Mouse (Mus musculus) gastrocnemius, postnatal 10 days (tissue): Measurements from ENCODE around the gene Pip4p1. TPM values are rescaled to one million over a fixed set of nuclear protein-coding genes. Genes with fewer than 3 reads are reported as not detected.
"Not testable (repeated sequence)": the region's sequence is repeated elsewhere in the genome, so short reads cannot be mapped to it uniquely, and the experiment has no call there.

Source experiments
- DNase-seq: peaks from one replicate; pipeline ENCODE4 v3.0.0; 2021; ENCODE audit warnings: mixed read lengths
- total RNA-seq, 2 experiments: library from RNA; stranded (reverse); gene quantifications; 2 replicates each; pipeline ENCODE4 v1.2.3; 2021

Pip4p1 gene
- total RNA-seq, 2 experiments from 2014 or later = 16.4 to 20.3 TPM

DNA sequence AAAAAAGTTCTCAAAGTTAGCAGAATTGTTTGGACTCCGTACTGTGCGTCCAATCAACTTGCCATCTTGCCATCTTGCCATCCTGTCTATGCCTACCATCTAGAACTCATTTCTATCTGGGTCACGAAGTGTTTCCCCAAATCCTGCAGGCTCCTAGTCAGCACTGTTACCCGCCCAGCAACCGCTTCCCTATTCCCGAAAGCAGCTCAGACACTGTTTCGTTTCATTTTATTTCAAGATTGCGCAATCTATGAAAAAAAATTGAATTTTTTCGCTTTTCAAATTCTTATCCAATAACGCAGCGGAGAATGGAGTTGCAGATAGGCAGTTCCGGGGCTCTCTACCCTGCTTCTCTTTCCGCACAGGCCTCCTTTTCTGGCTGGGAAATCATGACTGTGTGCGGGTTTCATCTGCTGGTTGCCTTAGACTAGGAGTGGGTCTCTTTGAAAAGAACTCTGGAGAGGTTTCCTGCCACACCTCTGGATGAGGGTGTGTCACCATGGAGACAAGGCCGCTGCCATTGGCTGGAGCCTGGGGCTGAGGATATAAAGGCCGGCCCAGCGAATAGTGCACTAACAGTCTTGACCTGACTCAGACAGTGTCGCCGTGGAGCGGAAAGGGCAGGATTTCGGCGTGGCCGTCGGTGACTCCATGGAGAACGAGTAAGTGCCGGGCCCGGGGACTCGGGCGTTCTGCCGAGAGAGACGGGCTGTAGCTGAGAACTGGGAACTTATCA is 13.4 kb upstream of the Pip4p1 start, which contains the start of gene Gm49342:
Gene Gm49342, plus strand, starts transcription at position 586 of the 736 bp plus-strand sequence.
- peak; percentile 91 for DNase-seq

GRCm38 (mm10) chr14:50938940-50939339 is 8.3 kb upstream of the Pip4p1 start:
- DNase-seq = no peak

- DNase-seq = no peak
Measured at GRCm38 (mm10) chr14:50938119-50938908, 7.7 kb upstream of the Pip4p1 start.

DNA sequence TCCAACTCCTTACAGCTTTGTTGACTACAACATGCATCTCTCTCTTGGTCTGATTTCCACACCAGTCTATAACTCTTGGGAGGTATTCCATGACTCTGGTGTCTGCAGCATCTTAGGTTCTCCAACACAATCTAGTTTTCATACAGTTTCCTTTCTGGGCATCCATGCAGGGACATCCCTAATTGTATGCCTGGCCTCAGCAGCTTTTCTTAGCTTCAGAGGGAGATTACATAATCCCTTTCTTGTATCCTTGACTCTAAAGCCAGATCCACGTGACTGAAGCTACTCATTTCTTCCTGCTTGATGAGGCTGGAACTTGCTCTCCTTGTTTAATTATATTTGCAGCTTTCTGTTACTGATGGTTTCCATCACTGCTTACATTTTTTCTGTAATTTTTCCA is 6.0 kb upstream of the Pip4p1 start:
- DNase-seq = no peak

DNA sequence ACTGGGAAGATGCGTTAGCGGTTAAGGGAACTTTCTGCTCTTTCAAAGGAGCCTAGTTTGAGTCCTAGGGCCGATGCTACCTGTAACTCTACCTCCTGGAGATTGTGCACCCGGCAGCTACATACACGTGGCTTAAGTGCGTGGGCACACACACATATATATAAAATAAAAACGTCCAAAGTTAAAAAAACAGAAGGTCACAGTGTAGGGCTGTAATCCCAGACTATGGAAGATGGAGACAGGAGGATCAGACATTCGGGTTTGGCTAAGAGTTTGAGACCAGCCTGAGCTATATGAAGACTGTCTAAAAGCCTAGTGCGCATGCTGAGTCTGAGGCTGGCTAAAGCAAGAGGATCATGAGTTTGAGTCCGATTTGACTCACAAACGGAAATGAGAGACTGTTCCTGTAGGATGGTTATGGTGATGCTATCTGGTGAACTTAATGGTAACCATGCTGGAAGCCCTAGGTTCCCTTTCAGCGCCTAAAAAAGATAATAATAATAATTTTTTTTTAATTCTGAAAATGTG is 901 bp upstream of the Pip4p1 start:
- no peak for DNase-seq

DNA sequence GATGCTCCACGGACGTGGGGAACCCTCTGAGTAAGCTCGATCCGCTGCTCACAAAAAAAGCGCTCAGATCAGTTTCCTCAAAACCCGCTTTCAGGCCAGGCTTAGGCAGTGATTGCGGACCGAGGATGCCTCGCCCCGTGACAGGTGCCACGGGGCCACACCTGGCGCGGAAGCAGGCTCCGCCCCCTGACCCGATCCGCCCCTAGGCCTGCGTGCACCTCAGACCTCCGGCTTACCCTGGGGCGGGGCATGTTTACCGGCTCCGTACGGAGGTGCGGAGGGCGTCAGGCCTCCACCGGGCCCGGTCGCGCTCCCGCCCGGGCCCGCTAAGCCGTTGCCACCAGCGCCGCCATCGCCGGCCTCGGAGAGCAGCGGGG is 291 bp downstream of the Pip4p1 start:
- peak; percentile 55 for DNase-seq

- DNase-seq = no peak
Measured at GRCm38 (mm10) chr14:50929951-50930350, 705 bp downstream of the Pip4p1 start.

DNA sequence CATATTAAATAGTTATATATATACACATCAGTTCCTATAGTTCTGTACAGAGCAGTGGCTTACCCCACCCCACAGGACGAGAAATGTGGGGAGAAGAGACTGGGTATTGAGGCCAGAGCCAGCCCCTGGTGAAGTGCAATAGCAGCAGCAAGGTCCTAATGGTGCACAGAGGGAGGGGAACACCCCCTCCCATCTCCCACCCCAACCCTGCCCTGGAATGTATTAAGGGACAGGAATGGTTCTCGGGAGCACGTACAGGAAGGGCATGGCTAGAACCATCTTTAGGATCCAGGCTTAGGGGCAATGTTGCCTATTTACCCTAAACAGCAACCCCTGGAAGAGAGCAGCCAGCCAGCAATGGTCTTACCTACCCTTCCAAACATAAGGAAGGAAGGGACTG is 3.3 kb downstream of the Pip4p1 start:
- no peak for DNase-seq

DNA sequence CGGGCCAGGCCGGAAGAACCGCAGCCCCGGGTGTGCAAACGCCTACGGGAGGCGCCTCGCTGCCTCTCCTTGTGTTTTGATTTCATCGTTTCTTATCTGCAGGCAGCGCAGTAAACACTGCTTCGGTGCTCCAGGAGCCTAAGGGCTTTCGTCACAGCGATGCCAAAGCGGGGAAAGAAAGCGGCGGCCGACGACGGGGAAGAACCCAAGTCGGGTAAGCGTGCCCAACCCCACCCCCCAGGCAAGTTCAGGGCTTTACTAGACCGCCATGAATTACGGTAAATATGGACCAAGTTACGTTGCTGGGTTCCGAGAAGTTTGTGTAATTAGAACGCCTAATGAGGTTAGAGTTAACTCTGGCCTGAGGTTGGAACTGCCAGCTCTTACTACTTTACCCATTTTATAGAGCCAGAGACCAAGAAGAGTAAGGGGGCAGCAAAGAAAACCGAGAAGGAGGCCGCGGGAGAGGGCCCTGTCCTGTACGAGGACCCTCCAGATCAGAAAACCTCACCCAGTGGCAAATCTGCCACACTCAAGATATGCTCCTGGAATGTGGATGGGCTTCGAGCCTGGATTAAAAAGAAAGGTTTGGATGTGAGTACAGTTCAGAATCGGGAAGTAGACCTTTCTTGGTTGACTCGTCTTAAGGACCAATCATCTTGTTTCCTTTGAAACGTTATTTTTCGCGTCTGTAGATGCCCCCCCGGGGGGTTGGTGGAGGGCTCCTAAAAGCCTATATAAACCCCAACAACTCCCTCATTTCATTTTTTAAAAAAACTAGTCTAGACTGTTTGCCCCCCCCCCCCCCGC is 5.3 kb downstream of the Pip4p1 start:
- DNase-seq = no peak

DNA sequence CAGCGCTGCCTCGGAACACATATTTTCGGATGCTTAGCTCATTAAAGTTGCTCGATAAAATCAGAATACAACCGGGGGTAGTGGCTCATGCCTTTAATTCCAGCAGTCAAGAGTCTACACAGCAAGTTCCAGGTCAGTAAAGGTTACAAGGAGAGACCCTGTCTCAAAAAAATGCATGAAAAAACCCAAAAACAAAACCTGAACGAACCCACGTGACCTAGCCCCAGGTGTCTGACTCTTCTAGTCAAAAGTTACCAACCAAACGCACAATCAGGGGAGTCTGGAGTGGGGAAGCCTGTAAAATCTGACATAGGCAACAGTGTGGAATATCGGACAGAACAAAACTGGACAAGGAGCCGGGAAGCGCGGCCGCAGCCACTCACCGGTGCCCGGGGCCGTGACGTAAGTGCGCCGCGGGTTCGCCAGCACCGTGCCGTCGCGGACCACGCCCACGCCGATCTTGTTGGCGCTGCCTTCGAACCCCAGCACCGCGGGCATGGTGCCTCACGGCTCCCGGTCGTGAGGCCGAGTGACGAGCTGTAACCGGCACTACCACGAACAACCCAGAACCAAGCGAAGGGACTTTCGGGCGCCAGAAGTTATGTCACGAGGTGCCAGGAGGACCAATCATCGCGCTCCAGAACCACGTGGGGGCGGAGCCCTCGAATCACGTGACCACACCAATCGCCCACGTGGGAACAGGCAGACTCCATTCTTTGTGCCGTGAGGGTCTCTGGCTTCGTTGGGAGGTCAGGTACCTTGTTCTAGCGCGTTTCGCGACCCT is 6.2 kb downstream of the Pip4p1 start, which contains the start of the genes Osgep and Apex1:
Gene Osgep, minus strand, starts transcription at position 613 of the 784 bp plus-strand sequence.
Gene Apex1, plus strand, starts transcription at position 688 of the 784 bp plus-strand sequence.
- peak; percentile 94 for DNase-seq

- not testable (repeated sequence) for DNase-seq
Measured at GRCm38 (mm10) chr14:50923437-50923836, 7.2 kb downstream of the Pip4p1 start.

GRCm38 (mm10) chr14:50911356-50911755 is 19.3 kb downstream of the Pip4p1 start:
- no peak for DNase-seq

GRCm38 (mm10) chr14:50908126-50908525 is 22.5 kb downstream of the Pip4p1 start:
- DNase-seq = no peak

- not testable (repeated sequence) for DNase-seq
Measured at GRCm38 (mm10) chr14:50905327-50905726, 25.3 kb downstream of the Pip4p1 start.

DNA sequence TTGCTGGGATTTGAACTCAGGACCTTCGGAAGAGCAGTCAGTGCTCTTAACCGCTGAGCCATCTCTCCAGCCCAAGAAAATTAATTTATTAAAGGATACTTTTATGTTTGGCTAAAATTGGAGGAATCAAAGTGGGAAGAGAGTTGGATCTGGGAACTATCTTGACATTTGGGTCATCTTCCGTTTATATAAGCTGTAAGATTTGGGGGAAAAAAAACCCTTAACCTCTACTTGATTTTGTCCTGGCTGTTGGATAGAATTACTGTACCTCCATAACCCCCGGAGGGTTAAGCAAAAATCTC is 25.9 kb downstream of the Pip4p1 start:
- no peak for DNase-seq

DNA sequence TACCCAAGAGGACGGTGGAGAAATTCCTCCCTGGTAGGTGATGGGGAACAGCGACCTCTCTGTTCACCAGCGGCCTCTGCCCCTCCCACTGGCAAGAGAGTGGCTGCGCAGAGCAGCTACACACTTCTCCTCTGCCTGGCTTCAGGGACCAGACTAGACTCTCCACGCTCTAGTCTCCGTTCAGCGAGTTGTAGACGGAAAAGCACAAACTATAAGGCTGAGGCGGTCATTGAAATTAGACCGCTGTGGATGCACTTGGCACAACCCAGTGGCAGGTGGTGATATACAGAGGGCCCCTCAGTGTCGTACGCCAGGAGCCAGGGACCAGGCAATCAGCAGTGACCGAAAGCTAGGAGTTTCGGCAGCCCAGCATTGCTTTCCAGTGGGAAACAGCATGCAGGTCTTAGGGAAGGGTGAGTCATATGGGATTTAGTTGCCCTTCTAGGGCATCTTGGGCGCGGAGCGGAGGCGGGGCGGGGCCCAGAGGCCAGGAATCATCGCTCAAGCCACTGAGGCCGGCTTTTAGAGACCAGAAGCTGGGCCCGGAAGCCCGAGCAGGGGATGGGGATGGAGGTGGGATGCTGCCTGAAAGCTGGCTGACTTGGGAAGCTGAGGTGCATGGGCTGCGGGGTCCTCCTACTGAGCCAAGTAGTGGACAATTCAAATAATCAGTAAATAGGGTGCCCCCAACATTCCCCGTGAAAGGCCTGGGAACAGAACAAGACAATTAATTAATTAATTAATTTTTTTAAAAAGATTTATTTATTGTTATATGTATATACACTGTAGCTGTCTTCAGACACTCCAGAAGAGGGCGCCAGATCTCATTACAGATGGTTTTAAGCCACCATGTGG is 26.5 kb downstream of the Pip4p1 start:
- DNase-seq = no peak

- DNase-seq = not testable (repeated sequence)
Measured at GRCm38 (mm10) chr14:50897992-50898391, 32.7 kb downstream of the Pip4p1 start.

DNA sequence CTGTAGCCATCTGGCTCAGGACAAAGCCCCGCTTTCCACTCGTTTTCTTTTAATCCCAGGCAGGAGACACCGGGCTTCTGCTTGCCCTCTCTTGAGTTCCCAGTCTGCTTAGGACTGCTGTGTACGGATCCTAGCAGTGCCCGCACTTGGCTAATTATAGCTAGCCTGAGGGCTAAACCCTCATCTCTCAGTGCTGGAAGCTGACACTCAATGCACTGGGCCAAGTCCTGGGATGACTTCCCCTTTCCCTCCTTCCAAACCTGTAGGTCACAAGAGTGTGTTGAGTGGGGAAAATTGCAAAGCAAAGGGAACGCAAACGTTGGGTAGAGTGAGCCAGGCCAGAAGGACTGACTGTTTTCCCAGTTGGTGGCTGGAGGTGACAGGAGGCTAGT is 33.3 kb downstream of the Pip4p1 start, which contains the start of gene Klhl33:
Gene Klhl33, minus strand, starts transcription at position 134 of the 392 bp plus-strand sequence.
- peak; percentile 24 for DNase-seq

DNA sequence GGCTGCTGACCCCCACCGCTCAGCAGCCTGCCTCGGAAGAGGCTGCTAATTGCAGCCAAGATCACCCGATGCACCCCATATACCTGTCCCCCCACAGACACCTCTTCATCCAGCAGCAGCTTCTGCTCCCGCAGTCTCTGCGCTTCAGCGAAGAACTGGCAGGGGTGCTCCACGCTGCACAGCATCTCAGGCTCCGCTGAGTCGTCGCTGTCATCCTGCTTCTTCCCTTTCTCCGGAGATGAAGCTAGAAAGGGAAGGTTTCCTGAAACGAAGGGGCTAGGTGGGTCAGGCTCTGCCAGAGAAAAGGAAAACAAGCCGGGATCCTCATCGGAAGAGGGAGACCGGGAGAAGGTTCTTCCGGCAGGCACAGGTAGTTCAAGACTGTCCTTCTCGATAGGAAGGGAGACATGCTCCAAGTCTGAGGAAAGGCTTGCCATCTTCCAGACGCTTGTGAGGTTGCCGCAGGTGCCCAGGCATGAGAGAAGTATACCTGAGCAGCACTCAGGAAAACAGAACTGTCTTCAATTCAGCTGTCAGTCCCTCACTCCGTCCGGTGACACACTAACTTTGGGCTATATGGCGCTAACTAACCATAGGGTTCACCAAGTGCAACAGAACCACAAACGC is 33.8 kb downstream of the Pip4p1 start:
- peak; percentile 25 for DNase-seq
